Mouse (Mus musculus): ENCODE data around the gene Tns2. TPM values are rescaled to one million over a fixed set of nuclear protein-coding genes. Genes with fewer than 3 reads are reported as not detected.
"Not testable (repeated sequence)": the region's sequence is repeated elsewhere in the genome, so short reads cannot be mapped to it uniquely, and the experiment has no call there.

Tns2 gene
- polyA plus RNA-seq, 1 experiment from 2014 or later: 8.7 TPM

- ATAC-seq: peak; percentile 61
- H3K4me1 ChIP-seq (ENCODE audit: control insufficient read depth, insufficient read depth, low read depth, low read length): peaks cover 20% of the 10 kb centered on the region
- 0% methylated on average over 55 of the region's 57 CpGs for WGBS
Observed at GRCm38 (mm10) chr15:102074070-102074731, 26.0 kb upstream of the Tns2 start.

GRCm38 (mm10) chr15:102074876-102075585, 25.2 kb upstream of the Tns2 start:
- peak overlapping the region; percentile 97; the same call in 1 of the 2 replicates for H3K27ac ChIP-seq (ENCODE audit: low read depth, low read length)
- ATAC-seq: no peak
- 15% methylated on average over 11 of the region's 11 CpGs for WGBS
- peaks cover 20% of the 10 kb centered on the region for H3K4me1 ChIP-seq (ENCODE audit: control insufficient read depth, insufficient read depth, low read depth, low read length)
- H3K9me3 ChIP-seq (ENCODE audit: control insufficient read depth, low read length): no peaks in the 10 kb centered on the region
- H3K4me3 ChIP-seq (ENCODE audit: low read length): peak overlapping the region; percentile 82
- H3K36me3 ChIP-seq (ENCODE audit: control insufficient read depth, insufficient read depth, low read length): no peaks in the 10 kb centered on the region
- peak overlapping the region; percentile 72 for H3K4me2 ChIP-seq (ENCODE audit: low read length)
- no peaks in the 10 kb centered on the region for H3K27me3 ChIP-seq (replicated peaks; ENCODE audit: control insufficient read depth, insufficient read depth, low read length)
- peak overlapping the region; percentile 96 for H3K9ac ChIP-seq (ENCODE audit: low read depth, low read length)

More at GRCm38 (mm10) chr15:102074070-102074731, 26.0 kb upstream of the Tns2 start:
- peak overlapping the region; percentile 82 for H3K4me3 ChIP-seq (ENCODE audit: low read length)
- H3K36me3 ChIP-seq (ENCODE audit: control insufficient read depth, insufficient read depth, low read length): no peaks in the 10 kb centered on the region
- H3K27ac ChIP-seq (ENCODE audit: low read depth, low read length): peak overlapping the region; percentile 97
- no peaks in the 10 kb centered on the region for H3K27me3 ChIP-seq (replicated peaks; ENCODE audit: control insufficient read depth, insufficient read depth, low read length)
- H3K4me2 ChIP-seq (ENCODE audit: low read length): peak overlapping the region; percentile 72
- H3K9ac ChIP-seq (ENCODE audit: low read depth, low read length): peak overlapping the region; percentile 96
- no peaks in the 10 kb centered on the region for H3K9me3 ChIP-seq (ENCODE audit: control insufficient read depth, low read length)

- no peak overlapping the region for H3K9ac ChIP-seq (ENCODE audit: low read depth, low read length)
- no peak overlapping the region for H3K27ac ChIP-seq (ENCODE audit: low read depth, low read length)
- peaks cover 20% of the 10 kb centered on the region for H3K4me1 ChIP-seq (ENCODE audit: control insufficient read depth, insufficient read depth, low read depth, low read length)
- H3K4me3 ChIP-seq (ENCODE audit: low read length): no peak overlapping the region
- no peak overlapping the region for H3K4me2 ChIP-seq (ENCODE audit: low read length)
- no peaks in the 10 kb centered on the region for H3K27me3 ChIP-seq (replicated peaks; ENCODE audit: control insufficient read depth, insufficient read depth, low read length)
- H3K9me3 ChIP-seq (ENCODE audit: control insufficient read depth, low read length): no peaks in the 10 kb centered on the region
- WGBS: 93% methylated on average over 2 of the region's 2 CpGs
- H3K36me3 ChIP-seq (ENCODE audit: control insufficient read depth, insufficient read depth, low read length): no peaks in the 10 kb centered on the region
- ATAC-seq: no peak
Observed at GRCm38 (mm10) chr15:102077111-102077677, 23.0 kb upstream of the Tns2 start.

GRCm38 (mm10) chr15:102079221-102079620, 21.0 kb upstream of the Tns2 start:
- Histone ChIP-seq H3K27me3 (replicated peaks; ENCODE audit: control insufficient read depth, insufficient read depth, low read length) (no peaks in the 10 kb centered on the region), H3K9me3 (ENCODE audit: control insufficient read depth, low read length) (no peaks in the 10 kb centered on the region), H3K4me1 (ENCODE audit: control insufficient read depth, insufficient read depth, low read depth, low read length) (peaks cover 18% of the 10 kb centered on the region), H3K4me2 (ENCODE audit: low read length) (no peak overlapping the region), H3K4me3 (ENCODE audit: low read length) (no peak overlapping the region), H3K27ac (ENCODE audit: low read depth, low read length) (no peak overlapping the region), H3K36me3 (ENCODE audit: control insufficient read depth, insufficient read depth, low read length) (0 out of 2 replicates have a peak, but pooled peaks cover 4% of the 10 kb centered on the region), H3K9ac (ENCODE audit: low read depth, low read length) (no peak overlapping the region)
- ATAC-seq: no peak
- WGBS: 87% methylated on average over 4 of the region's 4 CpGs

GRCm38 (mm10) chr15:102079924-102080323, 20.3 kb upstream of the Tns2 start:
- H3K36me3 ChIP-seq (ENCODE audit: control insufficient read depth, insufficient read depth, low read length); H3K4me3 ChIP-seq (ENCODE audit: low read length); ATAC-seq; H3K4me2 ChIP-seq (ENCODE audit: low read length); H3K9ac ChIP-seq (ENCODE audit: low read depth, low read length); H3K27me3 ChIP-seq (replicated peaks; ENCODE audit: control insufficient read depth, insufficient read depth, low read length); H3K27ac ChIP-seq (ENCODE audit: low read depth, low read length); H3K9me3 ChIP-seq (ENCODE audit: control insufficient read depth, low read length): not testable (repeated sequence)
- H3K4me1 ChIP-seq (ENCODE audit: control insufficient read depth, insufficient read depth, low read depth, low read length): peaks cover 14% of the 10 kb centered on the region
- WGBS: 79% methylated on average over 8 of the region's 8 CpGs

- no peak overlapping the region for H3K27ac ChIP-seq (ENCODE audit: low read depth, low read length)
- no peaks in the 10 kb centered on the region for H3K27me3 ChIP-seq (replicated peaks; ENCODE audit: control insufficient read depth, insufficient read depth, low read length)
- no peaks in the 10 kb centered on the region for H3K9me3 ChIP-seq (ENCODE audit: control insufficient read depth, low read length)
- ATAC-seq: no peak
- H3K9ac ChIP-seq (ENCODE audit: low read depth, low read length): no peak overlapping the region
- no peak overlapping the region for H3K4me3 ChIP-seq (ENCODE audit: low read length)
- H3K36me3 ChIP-seq (ENCODE audit: control insufficient read depth, insufficient read depth, low read length): peaks cover 6% of the 10 kb centered on the region
- H3K4me1 ChIP-seq (ENCODE audit: control insufficient read depth, insufficient read depth, low read depth, low read length): peaks cover 9% of the 10 kb centered on the region
- no peak overlapping the region for H3K4me2 ChIP-seq (ENCODE audit: low read length)
- WGBS: 65% methylated on average over 2 of the region's 2 CpGs
Observed at GRCm38 (mm10) chr15:102080429-102080828, 19.8 kb upstream of the Tns2 start.

GRCm38 (mm10) chr15:102082148-102082547, 18.1 kb upstream of the Tns2 start:
- H3K9ac ChIP-seq (ENCODE audit: low read depth, low read length): no peak overlapping the region
- no peaks in the 10 kb centered on the region for H3K27me3 ChIP-seq (replicated peaks; ENCODE audit: control insufficient read depth, insufficient read depth, low read length)
- 92% methylated on average over 4 of the region's 4 CpGs for WGBS
- H3K27ac ChIP-seq (ENCODE audit: low read depth, low read length): no peak overlapping the region
- H3K4me1 ChIP-seq (ENCODE audit: control insufficient read depth, insufficient read depth, low read depth, low read length): no peaks in the 10 kb centered on the region
- H3K9me3 ChIP-seq (ENCODE audit: control insufficient read depth, low read length): no peaks in the 10 kb centered on the region
- ATAC-seq: no peak
- no peak overlapping the region for H3K4me3 ChIP-seq (ENCODE audit: low read length)
- H3K4me2 ChIP-seq (ENCODE audit: low read length): no peak overlapping the region
- H3K36me3 ChIP-seq (ENCODE audit: control insufficient read depth, insufficient read depth, low read length): peaks cover 18% of the 10 kb centered on the region

- no peaks in the 10 kb centered on the region for H3K4me1 ChIP-seq (ENCODE audit: control insufficient read depth, insufficient read depth, low read depth, low read length)
- no peak overlapping the region for H3K9ac ChIP-seq (ENCODE audit: low read depth, low read length)
- no peak overlapping the region for H3K4me2 ChIP-seq (ENCODE audit: low read length)
- WGBS: 83% methylated on average over 4 of the region's 4 CpGs
- no peaks in the 10 kb centered on the region for H3K27me3 ChIP-seq (replicated peaks; ENCODE audit: control insufficient read depth, insufficient read depth, low read length)
- peaks cover 21% of the 10 kb centered on the region for H3K36me3 ChIP-seq (ENCODE audit: control insufficient read depth, insufficient read depth, low read length)
- no peak for ATAC-seq
- no peaks in the 10 kb centered on the region for H3K9me3 ChIP-seq (ENCODE audit: control insufficient read depth, low read length)
- no peak overlapping the region for H3K4me3 ChIP-seq (ENCODE audit: low read length)
- no peak overlapping the region for H3K27ac ChIP-seq (ENCODE audit: low read depth, low read length)
Observed at GRCm38 (mm10) chr15:102083028-102083427, 17.2 kb upstream of the Tns2 start.

GRCm38 (mm10) chr15:102089914-102090585, 10.2 kb upstream of the Tns2 start:
- no peaks in the 10 kb centered on the region for H3K27me3 ChIP-seq (replicated peaks; ENCODE audit: control insufficient read depth, insufficient read depth, low read length)
- ATAC-seq: no peak
- no peaks in the 10 kb centered on the region for H3K9me3 ChIP-seq (ENCODE audit: control insufficient read depth, low read length)
- H3K27ac ChIP-seq (ENCODE audit: low read depth, low read length): no peak overlapping the region
- H3K9ac ChIP-seq (ENCODE audit: low read depth, low read length): no peak overlapping the region
- H3K4me1 ChIP-seq (ENCODE audit: control insufficient read depth, insufficient read depth, low read depth, low read length): no peaks in the 10 kb centered on the region
- WGBS: 88% methylated on average over 12 of the region's 12 CpGs
- peaks cover 76% of the 10 kb centered on the region for H3K36me3 ChIP-seq (ENCODE audit: control insufficient read depth, insufficient read depth, low read length)
- H3K4me2 ChIP-seq (ENCODE audit: low read length): no peak overlapping the region
- no peak overlapping the region for H3K4me3 ChIP-seq (ENCODE audit: low read length)

All from hindbrain, embryonic 16.5 days (tissue).